Mouse (Mus musculus) A20 (cell line): ENCODE data around the gene Impdh2.
A peak's percentile ranks its signal among the peaks of the same experiment; 100 is the strongest.

ENCODE experiments used
- DNase-seq: peaks from one replicate; pipeline ENCODE4 v3.0.0-alpha.2; 2011; ENCODE audit warnings: low read depth, low spot score

Impdh2 gene

GRCm38 (mm10) chr9:108569381-108570206, 9.5 kb downstream of the Impdh2 start, which contains the start of gene Dalrd3:
Dalrd3 (plus strand) TSS chr9:108569886.
- peak; percentile 98 for DNase-seq

- peak; percentile 91 for DNase-seq
These were observed 10.3 kb downstream of the Impdh2 start for GRCm38 (mm10) chr9:108570207-108570896.

- DNase-seq = no peak
These were observed 11.4 kb downstream of the Impdh2 start for GRCm38 (mm10) chr9:108571401-108571973.

DNA sequence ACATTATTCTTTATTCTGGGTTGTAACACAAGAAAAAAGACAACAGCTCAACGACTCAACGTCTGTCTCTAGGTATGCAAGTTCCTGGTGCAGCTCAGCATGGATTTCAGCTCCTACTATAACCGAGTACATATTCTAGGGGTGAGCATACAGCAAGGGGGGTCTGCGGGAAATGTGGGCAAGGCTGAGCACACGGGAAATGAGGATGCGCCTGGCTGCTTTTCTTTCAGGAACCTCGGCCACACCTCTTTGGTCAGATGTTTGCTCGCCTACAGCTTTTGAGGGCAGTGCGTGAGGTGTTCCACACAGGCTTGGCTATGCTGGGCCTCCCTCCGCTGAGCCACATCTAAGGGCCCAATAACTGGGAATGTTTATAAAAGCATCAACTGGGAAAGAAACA, 12.2 kb downstream of the Impdh2 start:
- no peak for DNase-seq

DNA sequence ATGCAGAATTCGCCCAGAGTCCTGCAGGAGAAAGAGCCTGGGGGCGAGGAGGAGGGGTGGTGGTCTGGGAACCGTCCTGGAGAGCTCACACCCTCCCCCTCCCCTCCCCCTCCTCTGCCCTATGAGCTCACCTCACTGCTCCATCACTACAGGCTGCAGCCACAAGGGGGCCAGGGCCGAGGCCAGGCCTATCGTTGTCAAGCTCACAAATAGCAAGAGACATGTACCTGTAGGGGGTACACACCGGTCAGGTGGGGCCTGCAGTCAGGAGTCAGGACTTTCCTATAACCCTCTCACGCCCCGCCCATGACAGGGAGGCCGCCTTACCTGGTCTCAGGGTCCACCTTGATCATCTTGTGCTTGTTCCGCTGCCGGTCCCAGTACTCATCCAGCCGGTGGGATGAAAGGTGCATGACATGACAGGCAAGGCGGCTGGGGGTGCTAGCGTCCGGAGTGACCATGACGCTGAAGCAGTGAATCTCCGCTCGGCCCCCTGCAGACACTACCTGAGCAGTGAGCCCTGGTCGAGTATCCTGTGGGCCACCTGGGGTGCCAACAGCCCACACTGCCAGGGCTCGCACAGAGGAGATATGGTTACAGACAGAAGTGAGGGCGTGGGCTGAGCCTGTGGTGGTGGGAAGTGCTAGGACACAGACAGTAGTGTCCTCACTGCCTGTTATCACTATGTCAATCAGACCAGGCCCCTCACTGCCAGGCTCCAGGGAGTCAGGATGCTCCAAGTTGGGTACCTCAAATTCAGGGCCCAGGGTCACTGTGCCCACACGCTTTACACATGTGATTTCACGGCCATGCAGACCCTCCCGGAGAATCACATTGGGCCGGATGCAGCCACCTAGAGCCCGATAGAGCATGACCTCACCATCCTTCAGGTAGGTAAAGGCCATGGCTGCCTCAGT, 13.9 kb downstream of the Impdh2 start:
- peak; percentile 78 for DNase-seq

- DNase-seq = no peak
These were observed 14.8 kb downstream of the Impdh2 start for GRCm38 (mm10) chr9:108574921-108575320.

GRCm38 (mm10) chr9:108575321-108576297, 15.5 kb downstream of the Impdh2 start:
- no peak for DNase-seq

GRCm38 (mm10) chr9:108577025-108577424, 16.9 kb downstream of the Impdh2 start:
- no peak for DNase-seq

DNA sequence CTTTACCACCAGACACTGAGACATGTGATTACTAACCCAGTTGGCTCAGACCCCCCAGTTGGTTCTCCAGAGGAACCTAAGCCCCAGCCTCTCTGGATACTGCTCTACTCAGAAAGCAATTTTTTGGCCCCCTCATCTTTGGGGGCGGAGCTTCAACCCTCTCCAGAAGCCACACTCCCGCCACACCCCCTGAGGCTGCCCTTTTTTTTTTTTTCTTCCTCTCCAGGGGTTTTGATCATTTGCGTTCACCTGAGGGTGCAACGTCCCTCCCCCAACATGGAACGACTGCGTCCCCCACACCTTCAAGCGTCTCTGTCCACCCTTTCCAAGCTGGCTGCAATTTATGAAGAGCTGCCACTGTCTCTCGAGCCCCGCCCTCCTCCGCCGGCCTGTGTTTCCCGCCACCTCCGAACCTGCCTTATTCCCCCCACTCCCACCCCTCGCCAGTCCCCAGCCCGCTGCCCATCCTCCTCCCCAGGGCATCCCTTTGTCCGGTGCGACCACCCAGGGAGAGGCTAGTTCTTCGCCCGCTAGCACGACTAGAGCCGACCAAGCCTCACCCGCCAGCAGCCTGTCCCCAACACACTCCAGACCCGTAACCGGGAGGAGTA, 18.0 kb downstream of the Impdh2 start:
- peak; percentile 68 for DNase-seq

DNA sequence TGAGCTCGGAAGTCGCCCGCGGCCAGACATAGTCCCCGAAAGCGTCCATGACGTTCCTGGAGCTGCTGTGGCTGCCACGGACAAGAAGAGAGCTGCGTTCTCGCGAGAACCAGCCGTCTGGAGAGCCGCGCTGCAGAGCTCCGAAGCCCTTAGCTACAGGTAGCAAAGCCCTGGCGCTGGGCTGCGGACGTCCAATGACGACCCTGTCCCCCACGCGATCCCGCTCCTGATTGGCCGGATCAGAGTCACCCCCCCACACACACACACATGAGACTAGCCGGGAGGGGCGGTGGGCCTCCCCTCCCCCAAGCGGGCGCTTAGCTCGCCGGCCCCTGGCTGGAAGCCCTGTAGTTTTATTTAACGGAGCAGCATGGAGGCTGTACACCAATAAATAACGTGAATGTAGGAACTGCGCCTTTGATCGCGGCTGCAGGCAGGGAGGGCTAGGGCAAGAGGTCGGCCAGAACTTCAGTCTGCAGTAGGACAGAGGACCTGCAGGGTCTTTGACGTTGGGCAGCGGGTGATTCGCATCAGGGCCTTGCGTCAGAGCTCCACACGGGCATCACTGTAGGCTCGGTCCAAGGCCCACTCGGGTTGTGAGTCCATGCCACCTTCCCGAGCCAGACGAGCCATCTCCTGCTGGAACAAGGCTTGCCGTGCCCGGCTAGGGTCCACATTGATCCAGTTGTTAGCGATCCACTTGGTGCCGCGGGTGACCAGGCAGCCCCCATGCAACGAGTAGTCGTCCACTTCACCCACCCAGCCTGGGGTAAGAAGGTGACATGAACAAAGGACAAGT, 18.7 kb downstream of the Impdh2 start, which contains the start of gene Wdr6:
Gene Wdr6 (minus strand): TSS at position 195 of the 799 bp plus-strand sequence.
- DNase-seq = peak; percentile 98

- no peak for DNase-seq
These were observed 19.2 kb downstream of the Impdh2 start for GRCm38 (mm10) chr9:108579344-108579690.

- no peak for DNase-seq
These were observed 27.6 kb downstream of the Impdh2 start for GRCm38 (mm10) chr9:108587571-108588180.

DNA sequence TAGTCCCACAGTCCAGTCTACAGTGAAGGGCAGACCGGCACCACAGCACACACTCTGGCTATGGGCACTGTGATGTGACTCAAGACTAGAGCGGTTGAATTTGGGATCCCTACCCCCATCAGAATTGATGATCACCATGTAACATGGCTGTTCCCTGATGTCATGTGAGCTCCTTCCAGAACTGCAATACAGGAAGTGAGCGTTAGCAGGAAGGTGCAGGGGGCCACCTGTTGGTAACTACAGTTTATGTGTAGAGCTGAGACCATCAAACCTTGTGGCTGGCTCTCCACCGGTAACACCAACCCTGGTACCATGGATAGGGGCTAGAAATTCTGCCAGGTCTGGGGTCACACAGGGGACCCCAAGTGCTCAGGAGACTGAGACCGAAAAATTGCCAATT, 29.1 kb downstream of the Impdh2 start:
- DNase-seq = peak; percentile 50

DNA sequence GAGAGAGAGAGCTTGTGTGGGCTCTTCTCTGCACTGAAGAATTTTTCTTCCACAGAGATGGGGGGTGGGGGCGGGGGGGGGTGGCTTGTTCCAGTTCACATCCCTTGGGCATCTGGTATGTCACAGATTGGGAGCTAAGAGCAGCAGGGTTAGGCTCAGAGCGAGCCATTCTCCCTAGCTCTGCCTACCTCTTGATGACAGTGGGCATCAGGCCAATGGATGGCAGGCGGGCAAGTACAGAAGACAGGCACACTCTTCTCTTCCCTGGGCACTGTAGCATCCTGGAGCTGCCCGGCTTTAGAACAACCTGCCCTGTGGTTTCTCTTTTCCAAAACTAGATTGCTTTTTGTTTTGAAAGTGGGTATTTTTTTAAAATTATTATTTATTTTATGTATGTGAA, 31.4 kb downstream of the Impdh2 start:
- no peak for DNase-seq

DNA sequence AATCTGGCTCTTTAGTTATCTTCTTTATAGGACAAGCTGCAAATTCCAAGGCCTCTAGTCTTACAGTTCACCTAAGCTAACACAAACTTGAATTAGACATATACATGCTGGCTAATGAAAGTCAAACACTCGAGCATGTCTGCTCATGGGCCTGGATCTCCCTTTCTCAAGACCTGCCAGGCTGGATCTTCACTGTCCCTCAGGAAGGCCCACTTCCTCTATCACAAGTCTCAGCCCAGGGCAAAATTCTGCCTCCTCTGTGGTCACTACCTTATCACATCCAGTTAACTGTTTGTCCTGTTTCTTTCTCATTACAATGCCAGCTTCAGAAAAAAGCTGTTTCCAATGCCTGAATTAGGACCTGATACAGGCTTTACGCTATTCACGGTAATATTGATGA, 34.3 kb downstream of the Impdh2 start:
- DNase-seq = no peak

DNA sequence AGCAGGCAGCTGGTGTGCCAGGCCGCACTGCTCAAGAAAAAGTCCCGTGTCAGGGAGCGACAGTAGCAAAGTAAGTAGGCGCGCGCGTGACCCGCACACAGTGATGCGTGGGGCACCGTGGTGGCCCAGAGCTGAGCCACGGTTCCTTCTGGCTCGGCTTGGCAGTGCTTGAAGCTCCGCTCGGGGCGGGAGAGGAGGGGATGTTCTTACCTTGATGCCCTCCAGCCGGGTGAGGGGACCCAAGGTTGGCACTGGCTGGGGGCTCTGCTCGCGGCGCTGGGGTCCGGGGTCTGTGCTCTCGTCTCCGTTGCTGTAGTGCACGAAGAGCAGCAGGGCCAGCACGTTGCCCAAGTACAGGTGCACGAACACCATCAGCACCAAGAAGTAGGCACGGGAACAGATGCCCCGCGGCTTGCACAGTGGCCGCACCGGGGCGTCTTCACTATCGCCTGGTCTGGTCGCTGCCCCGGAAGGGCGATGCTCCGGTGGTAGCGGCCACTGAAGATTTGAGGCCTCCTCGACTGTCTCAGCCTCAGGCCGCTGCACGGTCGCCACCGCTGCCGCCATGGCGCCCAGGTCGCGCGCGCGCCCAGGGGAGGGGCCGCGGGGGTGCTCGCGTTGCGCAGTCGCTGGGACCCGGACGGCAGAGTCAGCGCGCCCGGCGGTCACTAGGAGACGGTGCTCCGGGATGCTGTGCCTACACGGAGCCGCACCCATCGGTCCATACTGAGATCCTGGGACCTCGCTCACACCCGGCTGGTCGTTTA, 37.1 kb downstream of the Impdh2 start, which contains the start of gene P4htm:
Gene P4htm (minus strand): TSS at position 670 of the 767 bp plus-strand sequence.
- DNase-seq = peak; percentile 49

GRCm38 (mm10) chr9:108599021-108599566, 39.0 kb downstream of the Impdh2 start:
- no peak for DNase-seq
